23 mouse cellular contexts compared by ENCODE assay signal in the genomic region with DNA sequence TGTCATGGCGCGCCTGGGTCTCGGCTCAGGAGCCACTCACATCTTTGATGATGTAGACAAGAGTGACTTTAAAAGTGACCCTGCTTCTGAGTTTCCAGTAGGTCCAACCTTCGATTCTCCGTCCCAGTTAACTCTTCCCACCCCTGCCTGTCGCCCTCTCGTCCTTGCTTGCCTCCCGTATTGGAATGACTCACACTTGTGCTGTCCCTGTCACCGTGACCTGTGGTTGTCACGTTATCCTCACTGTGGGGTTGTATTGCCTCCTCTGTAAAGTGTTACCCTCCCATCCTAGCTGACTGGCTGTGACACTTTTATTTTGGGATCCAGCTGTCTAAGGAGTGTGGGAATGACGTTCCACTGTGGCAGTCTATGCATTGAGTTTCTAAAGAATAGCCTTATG. TPM values are rescaled to one million over a fixed set of nuclear protein-coding genes. Genes with fewer than 3 reads are reported as not detected.
DNase-seq lines count a peak whose midpoint lies in the region; ATAC-seq lines count a peak whose summit lies in the region.
"Had no signal": no experiment of that assay in that cellular context is flagged by ENCODE, and none has a peak within 500 bp of the region (broad histone marks: within the 10 kb centered on the region; RNA-seq: fewer than 3 reads in every experiment).

No protein-coding gene starts in this region.

- H3K27ac ChIP-seq in kidney, embryonic 16.5 days (ENCODE audit: low read length), result no peak overlapping the region
- H3K27ac ChIP-seq: embryonic facial prominence, embryonic 13.5 days; embryonic facial prominence, embryonic 15.5 days; forebrain, embryonic 10.5 days; forebrain, embryonic 12.5 days had no signal

- H3K4me1 ChIP-seq in kidney, embryonic 16.5 days (ENCODE audit: insufficient read depth, low read length), result no peaks in the 10 kb centered on the region
- H3K4me1 ChIP-seq: embryonic facial prominence, embryonic 15.5 days; forebrain, embryonic 10.5 days; forebrain, embryonic 12.5 days had no signal

- no peaks in the 10 kb centered on the region for H3K36me3 ChIP-seq in kidney, embryonic 16.5 days (ENCODE audit: insufficient read depth, low read length)
- H3K36me3 ChIP-seq: embryonic facial prominence, embryonic 13.5 days; embryonic facial prominence, embryonic 15.5 days; forebrain, embryonic 10.5 days; forebrain, embryonic 12.5 days had no signal

- H3K27me3 ChIP-seq in kidney, embryonic 16.5 days (ENCODE audit: insufficient read depth, low read length), result no peaks in the 10 kb centered on the region
- H3K27me3 ChIP-seq: embryonic facial prominence, embryonic 13.5 days; embryonic facial prominence, embryonic 15.5 days; forebrain, embryonic 12.5 days had no signal

- H3K9ac ChIP-seq in kidney, embryonic 16.5 days (replicated peaks; ENCODE audit: low read length), result no peak overlapping the region
- H3K9ac ChIP-seq: embryonic facial prominence, embryonic 13.5 days; embryonic facial prominence, embryonic 15.5 days; forebrain, embryonic 12.5 days had no signal

- peak; percentile 35 for DNase-seq in adrenal gland, postnatal 14 days
- DNase-seq in adrenal gland, adult 8-10 months, result no peak
- DNase-seq in kidney, adult 8-10 months, result no peak
- DNase-seq: adrenal gland, postnatal 25 days; cerebellum, adult 11 months; cerebellum, adult 18-20 months; cerebellum, adult 8-10 months; cerebellum, adult 9-11 months; cerebellum, postnatal 14 days; cerebellum, postnatal 36 days; embryo, embryonic 11 days had no signal

- H3K4me3 ChIP-seq in kidney, embryonic 16.5 days (ENCODE audit: low read length), result no peak overlapping the region
- H3K4me3 ChIP-seq: embryonic facial prominence, embryonic 13.5 days; embryonic facial prominence, embryonic 15.5 days; erythroblast, embryonic 14.5 days; forebrain, embryonic 10.5 days; forebrain, embryonic 12.5 days had no signal

- WGBS in kidney, embryonic 16.5 days, result 52% methylated on average over 11 of the region's 11 CpGs

- H3K9me3 ChIP-seq in kidney, embryonic 16.5 days (ENCODE audit: low read length), result no peaks in the 10 kb centered on the region
- H3K9me3 ChIP-seq: embryonic facial prominence, embryonic 13.5 days; embryonic facial prominence, embryonic 15.5 days; forebrain, embryonic 10.5 days; forebrain, embryonic 12.5 days had no signal

- no peak for ATAC-seq in kidney, embryonic 16.5 days (ENCODE audit: low FRiP score, low TSS enrichment)
- ATAC-seq: forebrain, embryonic 14.5 days; forebrain, embryonic 16.5 days had no signal

- 0 out of 2 replicates have a peak overlapping the region, but pooled peaks have one; percentile 2 for H3K4me2 ChIP-seq in kidney, embryonic 16.5 days (replicated peaks; ENCODE audit: low read depth, low read length)
- H3K4me2 ChIP-seq: embryonic facial prominence, embryonic 13.5 days; embryonic facial prominence, embryonic 15.5 days; forebrain, embryonic 12.5 days had no signal

RNA-seq across cellular contexts. Expression of a gene that starts 8.9 kb away (rescaled TPM):
- 0.59 and 2.6 TPM in 2 replicates for total RNA-seq in adrenal gland, postnatal 14 days (2021)
- under 1 TPM; 0.15 to 0.45 (median 0.29) TPM for total RNA-seq in adrenal gland, adult 8-10 months (2022)
- 0.67 and 0.80 TPM in 2 replicates for polyA plus RNA-seq in kidney, embryonic 16.5 days (2015; fragmentation: Nextera tagmentation; extraction: Ambion mirVana)
- total RNA-seq: MEL had no signal
- polyA plus RNA-seq: brain, embryonic 14.5 days; C2C12; erythroblast, embryonic 14.5 days; frontal cortex, adult 2 months had no signal
